Mouse (Mus musculus) naive thymus-derived CD4-positive, alpha-beta T cell, adult 2 months (primary cell): ENCODE results near the gene Bicdl2.

Source experiments
- DNase-seq: peaks from one replicate; pipeline ENCODE4 v3.0.0-alpha.2; 2011; ENCODE audit warnings: low read depth

Gene Bicdl2

DNA sequence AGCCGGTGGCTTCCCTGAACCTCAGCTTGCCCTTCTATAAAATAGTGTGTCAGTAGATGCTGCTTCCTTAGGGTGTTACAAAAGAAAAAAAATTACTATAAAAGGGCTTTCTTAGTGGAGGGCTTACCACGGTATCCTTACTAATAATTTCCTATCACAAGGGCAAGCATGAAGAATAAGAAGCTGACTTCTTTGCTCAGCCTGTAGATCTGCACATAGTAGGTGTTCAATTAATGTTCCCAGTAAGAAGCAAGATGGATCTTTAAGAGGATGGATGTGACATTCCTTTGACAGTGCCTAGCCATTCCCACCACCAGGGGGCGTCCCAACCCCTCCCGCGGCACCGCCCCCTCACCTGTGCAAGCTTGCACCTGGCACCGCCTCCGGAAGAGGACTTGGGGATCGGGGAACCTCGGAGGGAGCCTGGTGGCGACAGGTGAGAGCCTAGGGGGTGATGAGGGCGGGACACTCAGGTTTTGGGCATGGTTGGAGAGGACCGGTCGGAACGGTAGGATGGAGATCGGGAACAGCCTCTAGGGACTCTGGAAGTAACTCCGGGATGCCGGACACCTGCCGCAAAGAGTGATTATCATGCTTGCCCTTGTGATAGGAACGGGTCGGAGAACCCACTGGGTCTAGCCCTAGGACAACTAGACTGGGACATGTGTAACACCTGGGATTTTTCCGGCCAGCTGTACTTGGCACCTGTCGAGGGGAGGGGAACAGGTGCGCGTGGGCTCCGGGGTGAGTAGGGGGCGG is at the start of gene Bicdl2:
TSS of gene Bicdl2 (plus strand) at position 390 of the 759 bp plus-strand sequence.
- peak; percentile 72 for DNase-seq

- DNase-seq, result peak; percentile 84
Measured at GRCm38 (mm10) chr17:23617087-23617486, 43.2 kb upstream of the Bicdl2 start.

DNA sequence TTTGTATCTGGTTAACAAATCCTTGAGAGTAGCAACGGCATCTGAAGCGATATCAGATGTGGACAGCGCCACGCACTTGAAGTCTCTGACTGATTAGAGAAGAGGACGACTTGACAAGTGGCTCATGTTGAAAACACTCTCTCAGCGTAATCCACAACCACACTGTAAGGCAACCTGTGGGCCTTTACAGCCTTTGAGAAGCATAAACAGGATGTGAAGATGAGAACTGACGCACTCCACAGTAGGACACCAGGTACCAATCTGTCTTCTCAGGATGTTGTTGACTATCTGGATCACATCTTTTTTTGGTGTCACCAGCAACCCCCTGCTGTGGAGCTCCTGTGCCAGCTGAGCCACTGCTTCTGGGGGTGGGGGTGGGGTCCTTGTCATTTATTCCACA is 40.0 kb upstream of the Bicdl2 start:
- DNase-seq, result peak; percentile 94

- DNase-seq, result no peak
Measured at GRCm38 (mm10) chr17:23627813-23628212, 32.5 kb upstream of the Bicdl2 start.

GRCm38 (mm10) chr17:23630195-23631020 is 29.9 kb upstream of the Bicdl2 start:
- peak; percentile 92 for DNase-seq

GRCm38 (mm10) chr17:23631241-23631640 is 29.1 kb upstream of the Bicdl2 start:
- no peak for DNase-seq

- DNase-seq, result no peak
Measured at GRCm38 (mm10) chr17:23644613-23645495, 15.5 kb upstream of the Bicdl2 start, which contains the start of gene Mmp25. Mmp25 (minus strand) TSS chr17:23645277.

- no peak for DNase-seq
Measured at GRCm38 (mm10) chr17:23645894-23646293, 14.4 kb upstream of the Bicdl2 start.

DNA sequence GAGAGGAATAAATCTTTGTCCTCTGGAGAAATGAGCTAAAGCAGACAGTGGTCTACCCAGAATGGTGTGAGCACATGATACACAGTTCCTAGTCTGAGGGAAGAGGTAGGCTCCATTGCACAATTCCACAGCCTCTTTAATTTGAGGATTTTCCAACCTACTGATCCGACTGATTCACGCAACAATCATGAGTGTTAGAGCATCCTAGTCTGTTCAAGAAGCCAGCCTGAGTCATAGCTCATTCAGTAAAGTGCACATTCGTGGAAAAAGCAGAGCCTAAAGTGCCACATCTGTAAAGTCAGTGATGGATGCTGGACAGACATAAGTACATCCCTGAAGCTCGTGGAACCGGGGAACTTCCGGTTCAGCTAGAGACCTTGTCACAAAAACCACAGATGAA is 8.9 kb upstream of the Bicdl2 start:
- no peak for DNase-seq

DNA sequence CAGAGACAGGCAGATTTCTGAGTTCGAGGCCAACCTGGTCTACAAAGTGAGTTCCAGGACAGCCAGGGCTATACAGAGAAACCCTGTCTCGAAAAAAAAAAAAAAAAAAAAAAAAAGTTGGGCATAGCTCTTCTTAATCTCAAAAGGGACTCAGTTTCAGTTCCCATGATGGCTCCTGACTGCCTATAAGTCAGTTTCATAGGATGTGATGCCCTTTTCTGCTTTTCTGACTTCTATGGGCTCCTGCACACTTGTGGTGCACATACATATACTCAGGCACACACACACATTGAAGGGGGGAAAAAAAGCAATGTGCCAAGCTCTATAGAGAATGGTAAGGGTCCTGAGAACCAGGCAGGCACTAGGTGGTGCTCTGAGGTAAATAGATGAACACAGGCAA is 7.0 kb upstream of the Bicdl2 start:
- DNase-seq, result no peak

GRCm38 (mm10) chr17:23654001-23654400 is 6.3 kb upstream of the Bicdl2 start:
- DNase-seq, result no peak

- DNase-seq, result no peak
Measured at GRCm38 (mm10) chr17:23654410-23654809, 5.9 kb upstream of the Bicdl2 start.

DNA sequence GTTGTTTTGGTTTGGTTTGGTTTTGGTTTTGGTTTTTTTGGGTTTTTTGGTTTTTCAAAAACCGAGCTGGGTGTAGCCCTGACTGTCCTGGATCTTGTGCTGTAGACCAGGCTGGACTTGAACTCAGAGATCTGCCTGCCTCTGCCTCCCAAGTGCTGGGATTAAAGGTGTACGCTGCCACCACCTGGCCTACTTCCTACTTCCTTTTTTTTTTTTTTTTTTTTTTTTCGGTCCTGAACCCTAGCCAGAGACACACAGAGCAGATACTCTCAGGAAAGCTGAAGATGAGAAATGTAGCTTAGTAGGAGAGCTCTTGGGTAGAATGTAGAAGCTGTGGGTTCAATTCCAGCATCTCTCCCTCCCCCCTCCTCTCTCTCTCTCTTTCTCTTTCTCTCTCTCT is 1.9 kb upstream of the Bicdl2 start:
- no peak for DNase-seq

- no peak for DNase-seq
Measured at GRCm38 (mm10) chr17:23660876-23661200, 532 bp downstream of the Bicdl2 start.

- peak; percentile 55 for DNase-seq
Measured at GRCm38 (mm10) chr17:23661526-23661925, 1.2 kb downstream of the Bicdl2 start.

- DNase-seq, result peak; percentile 73
Measured at GRCm38 (mm10) chr17:23664556-23665021, 4.3 kb downstream of the Bicdl2 start.

DNA sequence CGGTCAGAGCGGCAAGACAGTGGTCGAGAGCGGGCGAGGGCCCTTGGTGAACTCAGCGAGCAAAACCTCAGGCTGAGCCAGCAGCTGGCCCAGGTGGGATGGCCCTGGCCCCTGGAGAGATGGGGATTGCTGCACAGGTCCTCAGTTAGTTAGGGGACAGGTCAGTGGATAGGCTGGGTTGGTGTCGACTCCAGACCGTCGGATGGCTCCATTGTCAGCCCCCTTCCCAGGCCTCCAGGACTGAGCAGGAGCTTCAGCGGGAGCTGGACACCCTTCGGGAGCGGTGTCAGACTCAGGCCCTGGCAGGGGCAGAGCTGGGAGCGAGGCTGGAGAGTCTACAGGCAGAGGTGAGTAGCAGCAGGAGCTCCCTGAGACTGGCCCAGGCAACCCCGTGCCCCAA is 5.2 kb downstream of the Bicdl2 start:
- DNase-seq, result no peak

GRCm38 (mm10) chr17:23670516-23671074 is 10.3 kb downstream of the Bicdl2 start:
- no peak for DNase-seq

DNA sequence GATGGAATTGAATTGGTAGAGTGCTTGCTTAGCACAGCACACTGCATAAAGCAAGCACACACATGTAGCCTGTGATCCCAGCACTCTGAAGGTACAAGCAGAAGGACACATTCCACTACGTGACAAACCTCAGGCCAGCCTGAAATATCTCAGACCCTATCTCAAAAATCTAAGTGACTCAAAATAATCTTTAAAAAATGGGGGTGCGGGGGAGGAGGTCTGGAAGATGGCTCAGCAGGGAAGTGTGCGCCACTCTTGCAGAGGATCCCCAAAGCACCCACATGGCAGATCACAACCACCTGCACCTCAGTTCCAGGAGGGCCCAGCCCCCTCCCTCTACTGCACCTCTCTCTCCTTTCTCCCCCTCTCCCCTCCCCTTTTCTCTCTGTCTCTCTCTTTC is 11.2 kb downstream of the Bicdl2 start:
- DNase-seq, result no peak

GRCm38 (mm10) chr17:23672761-23673160 is 12.5 kb downstream of the Bicdl2 start:
- DNase-seq, result no peak

DNA sequence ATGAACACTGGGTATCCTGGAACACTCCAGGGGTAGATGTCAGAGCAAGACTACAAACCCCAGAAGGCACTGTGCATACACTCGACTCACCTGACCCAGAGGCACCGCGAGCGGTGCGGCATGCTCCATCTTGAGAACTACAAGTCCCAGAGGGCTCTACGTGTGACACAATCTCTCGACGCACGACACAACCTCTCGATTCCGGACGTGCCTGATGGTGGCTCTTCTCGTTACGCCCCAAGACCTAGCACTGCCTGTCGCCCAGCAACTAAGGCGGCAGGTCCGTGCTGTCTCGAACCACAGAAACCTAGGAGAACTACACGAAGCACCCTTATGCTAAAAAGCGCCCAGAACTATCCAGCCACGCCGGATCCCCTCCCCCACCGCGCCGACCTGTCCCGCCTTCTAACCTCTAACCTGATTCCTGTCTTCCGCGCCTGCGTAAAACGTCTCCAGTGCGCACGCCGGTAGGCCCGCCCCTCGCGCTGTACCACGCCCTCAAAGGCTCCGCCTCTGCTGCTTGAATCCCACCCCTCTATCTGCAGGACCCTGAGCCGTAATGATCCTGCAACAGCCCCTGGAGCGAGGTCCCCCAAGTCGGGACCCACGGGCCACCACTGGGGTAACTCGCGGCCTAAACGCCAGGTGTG is 13.2 kb downstream of the Bicdl2 start, which contains the start of the genes Hcfc1r1 and Thoc6:
TSS of gene Hcfc1r1 (plus strand) at position 173 of the 650 bp plus-strand sequence.
TSS of gene Thoc6 (minus strand) at position 459 of the 650 bp plus-strand sequence.
- peak; percentile 97 for DNase-seq
